Mouse (Mus musculus): ENCODE measurements around the gene Tmem115. TPM values are rescaled to one million over a fixed set of nuclear protein-coding genes. Genes with fewer than 3 reads are reported as not detected.
"Not testable (repeated sequence)": the region's sequence is repeated elsewhere in the genome, so short reads cannot be mapped to it uniquely, and the experiment has no call there.

The Tmem115 gene
- polyA plus RNA-seq, 1 experiment from 2014 or later: 46.2 TPM

DNA sequence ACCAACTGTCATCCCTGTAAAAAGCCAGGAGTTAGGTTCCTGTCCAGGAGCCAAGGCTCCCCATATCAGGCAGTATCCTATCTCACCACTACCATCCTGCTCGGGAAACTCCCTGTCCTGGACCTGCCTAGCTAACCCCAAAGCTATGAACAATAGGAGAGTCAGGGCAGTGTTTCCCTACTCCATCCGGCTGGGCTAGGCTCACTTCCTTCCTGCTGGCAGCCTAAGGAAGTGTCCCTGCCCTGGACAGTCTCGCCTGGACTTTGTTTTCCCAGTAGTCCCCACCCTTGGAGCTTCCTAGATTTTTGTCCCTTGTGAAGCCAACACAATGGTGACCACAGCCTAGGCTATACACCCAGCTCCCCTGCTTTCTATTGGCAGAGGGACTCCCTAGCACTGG lies 33.1 kb downstream of the Tmem115 start:
- no peaks in the 10 kb centered on the region for H3K9me3 ChIP-seq
- peak overlapping the region; percentile 88; the same call in 1 of the 2 replicates for H3K4me2 ChIP-seq
- WGBS: 57% methylated on average over 3 of the region's 3 CpGs
- H3K27ac ChIP-seq: peak overlapping the region; percentile 91
- H3K9ac ChIP-seq: no peak overlapping the region; the same call in 1 of the 2 replicates
- peaks cover 37% of the 10 kb centered on the region for H3K36me3 ChIP-seq
- no peaks in the 10 kb centered on the region for H3K27me3 ChIP-seq
- ATAC-seq (ENCODE audit: insufficient number of reproducible peaks, insufficient read depth, low FRiP score, low TSS enrichment, low read depth): no peak
- H3K4me3 ChIP-seq: peak overlapping the region; percentile 83; the same call in 1 of the 2 replicates
- peaks cover 63% of the 10 kb centered on the region for H3K4me1 ChIP-seq

DNA sequence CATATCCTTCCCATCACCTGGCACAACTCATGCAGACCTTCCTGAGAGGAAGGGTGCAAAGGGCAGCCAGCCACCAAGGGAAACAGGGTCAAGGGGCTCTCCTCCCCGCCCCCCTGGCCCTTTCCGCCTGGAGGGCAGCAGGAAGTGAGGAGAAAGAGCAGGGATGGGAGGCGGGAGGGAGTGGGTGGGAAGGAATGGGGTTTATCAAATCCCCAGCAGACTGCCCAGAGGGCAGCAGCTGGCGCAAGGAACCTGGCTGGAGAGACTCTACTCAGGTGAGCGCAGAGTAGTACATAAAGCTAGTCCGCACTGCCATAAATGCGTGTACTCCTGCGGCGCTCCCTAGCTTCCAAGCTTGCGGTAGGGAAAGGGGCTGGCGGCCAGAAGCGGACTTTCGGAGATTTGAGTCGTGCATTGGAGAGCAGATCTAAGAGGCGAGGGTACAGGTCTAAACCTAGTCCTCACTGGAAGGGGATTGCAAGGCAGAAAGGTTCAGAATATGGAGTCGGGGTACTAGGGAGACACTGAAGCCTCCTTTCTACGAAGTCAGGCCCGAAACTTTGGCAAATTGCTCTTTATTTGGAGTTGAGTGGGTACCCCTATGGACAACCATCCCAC lies 34.1 kb downstream of the Tmem115 start, which contains the start of gene Hyal2:
Gene Hyal2, plus strand, starts transcription at position 244 of the 618 bp plus-strand sequence.
- H3K4me2 ChIP-seq: peak within 1 kb of the TSS; percentile 88
- H3K4me1 ChIP-seq: peaks cover 62% of the 10 kb centered on the region
- H3K27me3 ChIP-seq: no peaks in the 10 kb centered on the region
- 5% methylated on average over 18 of the region's 18 CpGs for WGBS
- H3K9ac ChIP-seq: peak within 1 kb of the TSS; percentile 84
- peaks cover 41% of the 10 kb centered on the region for H3K36me3 ChIP-seq
- H3K27ac ChIP-seq: peak within 1 kb of the TSS; percentile 91
- ATAC-seq (ENCODE audit: insufficient number of reproducible peaks, insufficient read depth, low FRiP score, low TSS enrichment, low read depth): no peak
- H3K9me3 ChIP-seq: no peaks in the 10 kb centered on the region
- peak within 1 kb of the TSS; percentile 83 for H3K4me3 ChIP-seq

DNA sequence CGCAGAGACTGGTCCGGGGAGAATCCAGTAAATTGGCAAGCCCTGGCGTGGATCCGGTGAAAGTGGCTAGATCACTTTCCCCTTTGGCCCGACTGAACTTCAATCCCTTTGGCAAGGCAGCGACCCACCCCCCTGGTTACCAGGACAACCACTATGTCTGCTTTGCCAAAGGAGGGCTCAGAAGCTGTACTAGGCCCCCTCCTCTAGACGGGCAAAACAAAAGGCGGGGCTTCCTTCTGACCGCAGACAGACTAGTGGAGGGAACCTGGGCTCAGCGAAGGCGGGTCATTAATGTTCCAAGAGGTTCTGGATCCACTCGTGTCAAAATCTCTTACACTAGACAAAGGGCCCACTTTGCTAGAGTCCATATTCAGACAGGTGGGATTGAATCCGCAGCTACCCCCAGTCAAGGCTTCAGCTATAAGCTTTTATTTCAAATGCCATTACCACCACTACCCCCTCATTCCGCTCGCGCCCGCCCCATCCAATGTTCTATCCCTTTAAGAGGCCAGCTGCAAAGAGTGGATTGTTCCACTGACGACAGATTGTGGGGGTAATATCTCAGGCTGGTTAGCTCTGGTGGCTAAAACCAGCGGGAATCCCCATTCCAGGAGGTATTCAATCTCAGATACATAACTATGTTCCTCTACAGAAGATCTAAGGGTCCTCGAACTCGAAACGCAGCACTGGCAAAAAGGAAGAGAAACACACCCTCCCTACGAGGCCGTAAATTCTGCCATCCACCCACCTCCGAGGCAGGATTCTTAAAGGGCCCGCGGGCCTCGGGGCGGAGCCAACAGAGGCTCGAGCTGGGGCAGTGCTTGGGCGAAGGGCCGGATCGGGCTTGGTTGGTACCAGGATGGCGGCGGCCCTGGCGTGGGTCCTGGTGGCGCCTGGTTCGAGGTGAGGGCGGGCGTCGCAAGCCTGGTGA lies 34.9 kb downstream of the Tmem115 start:
- Histone ChIP-seq H3K4me3 (peak overlapping the region; percentile 83), H3K4me2 (peak overlapping the region; percentile 88), H3K27me3 (no peaks in the 10 kb centered on the region), H3K9ac (peak overlapping the region; percentile 84), H3K27ac (peak overlapping the region; percentile 91), H3K4me1 (peaks cover 58% of the 10 kb centered on the region), H3K36me3 (peaks cover 48% of the 10 kb centered on the region), H3K9me3 (no peaks in the 10 kb centered on the region)
- under 1% methylated on average over 41 of the region's 41 CpGs for WGBS
- ATAC-seq (ENCODE audit: insufficient number of reproducible peaks, insufficient read depth, low FRiP score, low TSS enrichment, low read depth): peak; percentile 82

DNA sequence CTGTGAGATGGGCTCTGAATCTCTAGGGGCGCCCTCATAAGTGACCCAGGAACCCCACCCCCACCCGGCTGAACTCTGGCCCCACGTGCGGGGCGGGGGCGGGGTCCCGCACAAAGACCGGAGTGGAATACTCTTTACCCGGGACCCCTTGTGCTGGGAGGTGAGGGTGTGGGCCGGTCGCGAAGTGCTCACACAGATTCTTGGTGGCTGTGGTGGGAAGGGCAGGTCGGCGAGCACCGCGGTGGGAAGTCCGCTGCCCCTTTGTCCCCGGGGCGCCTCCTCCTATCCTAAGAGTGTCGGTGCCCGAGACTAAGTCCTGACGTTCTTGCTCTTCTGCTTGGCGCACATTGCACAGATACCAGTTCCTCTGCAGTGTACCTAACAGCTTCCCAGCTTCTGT lies 35.5 kb downstream of the Tmem115 start:
- H3K9ac ChIP-seq: peak overlapping the region; percentile 84
- H3K4me2 ChIP-seq: peak overlapping the region; percentile 88
- H3K27me3 ChIP-seq: no peaks in the 10 kb centered on the region
- no peak for ATAC-seq (ENCODE audit: insufficient number of reproducible peaks, insufficient read depth, low FRiP score, low TSS enrichment, low read depth)
- no peaks in the 10 kb centered on the region for H3K9me3 ChIP-seq
- WGBS: under 1% methylated on average over 23 of the region's 23 CpGs
- H3K4me3 ChIP-seq: peak overlapping the region; percentile 83
- peak overlapping the region; percentile 91 for H3K27ac ChIP-seq
- H3K4me1 ChIP-seq: peaks cover 51% of the 10 kb centered on the region
- H3K36me3 ChIP-seq: peaks cover 52% of the 10 kb centered on the region

DNA sequence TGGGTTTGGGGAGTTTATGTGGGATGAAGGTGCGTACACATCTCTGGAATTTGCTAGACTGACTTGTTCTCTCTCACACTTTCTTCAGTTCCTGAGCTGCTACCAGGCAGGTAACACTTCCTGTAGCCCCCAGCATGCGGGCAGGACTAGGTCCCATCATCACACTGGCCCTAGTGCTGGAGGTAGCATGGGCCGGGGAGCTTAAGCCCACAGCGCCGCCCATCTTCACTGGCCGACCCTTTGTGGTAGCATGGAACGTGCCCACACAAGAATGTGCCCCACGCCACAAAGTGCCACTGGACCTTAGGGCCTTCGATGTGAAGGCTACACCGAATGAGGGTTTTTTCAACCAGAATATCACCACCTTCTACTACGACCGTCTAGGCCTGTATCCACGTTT lies 36.3 kb downstream of the Tmem115 start:
- peak overlapping the region; percentile 84 for H3K9ac ChIP-seq
- H3K27me3 ChIP-seq: no peaks in the 10 kb centered on the region
- H3K4me2 ChIP-seq: peak overlapping the region; percentile 88
- H3K4me3 ChIP-seq: peak overlapping the region; percentile 83
- H3K36me3 ChIP-seq: peaks cover 52% of the 10 kb centered on the region
- peak overlapping the region; percentile 91 for H3K27ac ChIP-seq
- no peak for ATAC-seq (ENCODE audit: insufficient number of reproducible peaks, insufficient read depth, low FRiP score, low TSS enrichment, low read depth)
- WGBS: 45% methylated on average over 13 of the region's 13 CpGs
- H3K9me3 ChIP-seq: no peaks in the 10 kb centered on the region
- H3K4me1 ChIP-seq: peaks cover 49% of the 10 kb centered on the region

DNA sequence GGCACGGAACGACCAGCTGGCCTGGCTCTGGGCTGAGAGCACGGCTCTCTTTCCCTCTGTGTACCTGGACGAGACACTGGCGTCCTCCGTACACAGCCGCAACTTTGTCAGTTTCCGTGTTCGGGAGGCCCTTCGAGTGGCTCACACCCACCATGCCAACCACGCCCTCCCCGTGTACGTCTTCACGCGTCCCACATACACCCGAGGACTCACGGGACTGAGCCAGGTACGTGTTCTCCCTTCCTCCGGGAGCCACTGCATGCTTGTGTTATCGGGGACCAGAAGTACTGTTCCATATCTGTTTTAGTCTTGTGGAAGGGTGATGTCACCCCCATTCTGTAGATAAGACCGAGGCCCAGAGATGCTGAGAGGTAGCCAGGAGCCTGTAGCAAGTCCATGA lies 37.1 kb downstream of the Tmem115 start:
- peak overlapping the region; percentile 91; the same call in 1 of the 2 replicates for H3K27ac ChIP-seq
- whole genome bisulfite sequencing: 89% methylated on average over 21 of the region's 21 CpGs
- peaks cover 44% of the 10 kb centered on the region for H3K4me1 ChIP-seq
- H3K4me2 ChIP-seq: peak overlapping the region; percentile 88
- no peaks in the 10 kb centered on the region for H3K9me3 ChIP-seq
- no peaks in the 10 kb centered on the region for H3K27me3 ChIP-seq
- H3K9ac ChIP-seq: peak overlapping the region; percentile 84
- H3K4me3 ChIP-seq: peak overlapping the region; percentile 83
- peaks cover 45% of the 10 kb centered on the region for H3K36me3 ChIP-seq
- ATAC-seq (ENCODE audit: insufficient number of reproducible peaks, insufficient read depth, low FRiP score, low TSS enrichment, low read depth): no peak

DNA sequence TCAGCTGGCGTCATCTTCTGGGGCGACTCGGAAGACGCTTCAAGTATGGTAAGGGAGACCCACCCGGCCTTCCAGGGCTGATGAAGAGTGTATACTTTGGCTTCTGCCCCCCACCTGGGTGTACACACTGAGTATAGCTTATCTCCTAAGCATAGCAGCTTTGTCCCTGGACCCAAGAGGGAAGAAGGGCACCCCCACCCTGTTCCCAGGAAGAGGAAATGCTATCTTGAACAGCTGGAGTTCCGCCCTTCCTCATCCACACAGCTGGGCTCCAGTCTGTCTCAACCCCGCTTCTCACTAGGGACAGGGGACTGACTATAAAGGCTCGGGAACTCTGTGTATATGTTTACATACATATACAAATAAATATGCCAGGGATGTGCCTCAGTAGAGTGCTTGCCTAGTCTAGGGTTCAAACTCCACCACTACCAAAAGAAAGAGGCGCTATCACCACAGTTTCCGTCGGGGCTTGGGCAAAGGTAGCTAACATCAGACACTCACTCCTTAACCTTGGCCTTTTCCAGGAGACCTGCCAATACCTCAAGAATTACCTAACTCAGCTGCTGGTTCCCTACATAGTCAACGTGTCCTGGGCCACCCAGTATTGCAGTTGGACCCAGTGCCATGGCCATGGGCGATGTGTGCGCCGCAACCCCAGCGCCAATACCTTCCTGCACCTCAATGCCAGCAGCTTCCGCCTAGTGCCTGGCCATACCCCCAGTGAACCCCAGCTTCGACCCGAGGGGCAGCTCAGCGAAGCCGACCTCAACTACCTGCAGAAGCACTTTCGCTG lies 38.0 kb downstream of the Tmem115 start:
- Histone ChIP-seq H3K27me3 (no peaks in the 10 kb centered on the region), H3K4me2 (peak overlapping the region; percentile 88), H3K4me3 (peak overlapping the region; percentile 83; the same call in 1 of the 2 replicates), H3K4me1 (peaks cover 50% of the 10 kb centered on the region), H3K36me3 (peaks cover 42% of the 10 kb centered on the region), H3K9ac (0 out of 2 replicates have a peak overlapping the region, but pooled peaks have one; percentile 40), H3K27ac (no peak overlapping the region), H3K9me3 (no peaks in the 10 kb centered on the region)
- ATAC-seq (ENCODE audit: insufficient number of reproducible peaks, insufficient read depth, low FRiP score, low TSS enrichment, low read depth): no peak
- WGBS: 95% methylated on average over 22 of the region's 22 CpGs

DNA sequence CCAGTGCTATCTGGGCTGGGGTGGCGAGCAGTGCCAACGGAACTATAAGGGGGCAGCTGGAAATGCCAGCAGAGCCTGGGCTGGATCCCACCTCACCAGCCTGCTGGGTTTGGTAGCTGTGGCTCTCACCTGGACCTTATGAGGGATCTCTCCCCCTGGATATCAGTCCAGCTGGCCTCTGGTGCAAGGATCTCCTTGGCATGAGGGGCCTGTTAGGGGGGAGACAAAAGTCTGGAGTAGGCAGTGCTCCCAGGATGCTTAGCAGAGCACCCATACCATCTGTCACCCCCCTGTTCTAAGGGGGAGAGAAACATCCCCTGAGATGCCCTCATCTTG lies 38.5 kb downstream of the Tmem115 start:
- Histone ChIP-seq H3K27me3 (no peaks in the 10 kb centered on the region), H3K4me2 (no peak overlapping the region), H3K4me3 (0 out of 2 replicates have a peak overlapping the region, but pooled peaks have one; percentile 4), H3K4me1 (peaks cover 50% of the 10 kb centered on the region), H3K36me3 (peaks cover 42% of the 10 kb centered on the region), H3K9ac (0 out of 2 replicates have a peak overlapping the region, but pooled peaks have one; percentile 40), H3K9me3 (no peaks in the 10 kb centered on the region), H3K27ac (no peak overlapping the region)
- WGBS: 91% methylated on average over 2 of the region's 2 CpGs
- no peak for ATAC-seq (ENCODE audit: insufficient number of reproducible peaks, insufficient read depth, low FRiP score, low TSS enrichment, low read depth)

DNA sequence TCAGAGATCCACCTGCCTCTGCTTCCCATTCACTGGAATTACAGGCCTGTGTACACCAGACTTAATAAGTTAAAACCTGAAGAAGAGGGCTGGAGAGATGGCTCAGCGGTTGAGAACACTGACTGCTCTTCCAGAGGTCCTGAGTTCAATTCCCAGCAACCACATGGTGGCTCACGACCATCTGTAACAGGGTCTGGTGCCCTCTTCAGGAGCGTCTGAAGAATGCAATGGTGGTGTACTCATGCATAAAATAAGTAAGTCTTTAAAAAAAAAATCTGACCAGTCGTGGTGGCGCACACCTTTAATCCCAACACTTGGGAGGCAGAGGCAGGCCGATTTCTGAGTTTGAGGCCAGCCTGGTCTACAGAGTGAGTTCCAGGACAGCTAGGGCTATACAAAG lies 40.0 kb downstream of the Tmem115 start:
- H3K4me2 ChIP-seq; H3K27me3 ChIP-seq; H3K27ac ChIP-seq; H3K4me3 ChIP-seq; H3K9ac ChIP-seq; ATAC-seq (ENCODE audit: insufficient number of reproducible peaks, insufficient read depth, low FRiP score, low TSS enrichment, low read depth); H3K9me3 ChIP-seq: not testable (repeated sequence)
- H3K36me3 ChIP-seq: peaks cover 42% of the 10 kb centered on the region
- H3K4me1 ChIP-seq: peaks cover 52% of the 10 kb centered on the region
- 85% methylated on average over 6 of the region's 6 CpGs for WGBS

DNA sequence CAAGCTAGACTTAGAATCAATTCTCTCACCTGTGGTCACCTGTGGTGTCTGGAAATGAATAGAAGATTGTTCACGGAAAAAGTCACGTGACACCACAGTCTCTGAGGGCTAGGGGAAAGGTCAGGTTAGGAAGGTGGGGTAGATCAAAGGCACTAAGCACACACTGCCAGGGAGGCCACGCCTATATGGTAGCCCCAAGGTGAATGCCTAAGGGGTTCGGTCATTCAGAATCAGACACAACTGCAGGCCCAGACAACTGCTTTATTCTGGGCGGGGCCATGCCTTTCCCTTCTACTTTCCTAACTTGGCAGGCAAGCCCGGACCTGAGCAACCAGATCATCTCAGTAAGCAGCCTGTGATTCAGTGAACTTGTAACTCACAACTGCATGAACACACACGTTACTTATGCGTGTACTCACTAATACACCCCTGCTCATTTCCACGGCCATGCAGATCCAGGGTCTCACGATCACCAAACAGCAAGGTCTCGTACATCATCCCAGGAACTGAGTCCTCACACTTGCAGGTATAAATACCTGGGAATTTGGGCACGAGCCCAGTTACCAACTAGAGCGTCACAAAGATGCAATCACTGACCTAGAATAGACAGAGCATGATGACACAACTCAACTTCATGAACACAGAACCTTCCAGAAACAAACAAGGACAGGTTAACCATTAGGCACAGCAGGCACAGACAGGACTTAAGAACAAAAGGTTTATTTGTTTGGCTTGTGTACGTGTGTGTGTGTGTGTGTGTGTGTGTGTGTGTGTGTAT lies 42.0 kb downstream of the Tmem115 start:
- Histone ChIP-seq H3K4me3 (no peak overlapping the region), H3K27ac (peak overlapping the region; percentile 83), H3K27me3 (no peaks in the 10 kb centered on the region), H3K9me3 (no peaks in the 10 kb centered on the region), H3K9ac (peak overlapping the region; percentile 72; the same call in 1 of the 2 replicates), H3K36me3 (peaks cover 38% of the 10 kb centered on the region), H3K4me2 (peak overlapping the region; percentile 64), H3K4me1 (peaks cover 58% of the 10 kb centered on the region)
- no peak for ATAC-seq (ENCODE audit: insufficient number of reproducible peaks, insufficient read depth, low FRiP score, low TSS enrichment, low read depth)
- WGBS: 72% methylated on average over 14 of the region's 14 CpGs
